Mouse (Mus musculus) heart, postnatal 10 days (tissue): Measurements from ENCODE around the gene Ada. TPM values are rescaled to one million over a fixed set of nuclear protein-coding genes. Genes with fewer than 3 reads are reported as not detected.

Experiments
- total RNA-seq, 2 experiments: library from RNA; stranded (reverse); gene quantifications; 2 replicates each; pipeline ENCODE4 v1.2.3; 2021

The Ada gene
- total RNA-seq, 2 experiments from 2014 or later, result 1.6 to 1.7 TPM

Other genes with a start within 250 kb of the Ada start
- gene Hnf4a, start 243.4 kb downstream of the Ada start, total RNA-seq, result not detected
- gene Ttpal, start 147.9 kb downstream of the Ada start, total RNA-seq, result 10 to 100 TPM; 13.6 to 14.2 TPM
- gene Serinc3, start 105.1 kb downstream of the Ada start, total RNA-seq, result 100 to 1,000 TPM; 327 to 358 TPM
- 100 to 1,000 TPM; 177 to 195 TPM for gene Pkig, start 91.9 kb downstream of the Ada start, total RNA-seq
- 1 to 10 TPM in 1 of 2 experiments, under 1 TPM in 1; 0.97 to 1.1 TPM for gene Ccn5, start 70.6 kb upstream of the Ada start, total RNA-seq
- gene Kcnk15, start 103.4 kb upstream of the Ada start, total RNA-seq, result not detected
- under 1 TPM; 0.17 to 0.27 TPM for gene Rims4, start 168.4 kb upstream of the Ada start, total RNA-seq
- gene Ywhab, start 244.7 kb upstream of the Ada start, total RNA-seq, result 100 to 1,000 TPM; 138 to 139 TPM